Mouse (Mus musculus): Measurements from ENCODE around the gene Galnt16.

GRCm38 (mm10) chr12:80574318-80574717, 56.2 kb downstream of the Galnt16 start:
- no peak for TF ChIP-seq CTCF (IDR thresholded peaks at IDR 0.05)
- TF ChIP-seq EP300 (IDR thresholded peaks at IDR 0.05; ENCODE audit: insufficient read depth, low read depth, low read length): no peak

Measured in heart, adult 2 months (tissue).